Mouse (Mus musculus) mouse trophoblast stem cell (cell line): ENCODE measurements around the gene F12.

Experiments used
- in situ Hi-C, 2 experiments: fragments of 300-500 bp; cut with MseI, MboI; formaldehyde crosslinking; loops; 2 replicates in 1 of 2; 3 replicates in 1 of 2; pipeline ENCODE4 v1.15.1; 2025

F12 gene

DNA sequence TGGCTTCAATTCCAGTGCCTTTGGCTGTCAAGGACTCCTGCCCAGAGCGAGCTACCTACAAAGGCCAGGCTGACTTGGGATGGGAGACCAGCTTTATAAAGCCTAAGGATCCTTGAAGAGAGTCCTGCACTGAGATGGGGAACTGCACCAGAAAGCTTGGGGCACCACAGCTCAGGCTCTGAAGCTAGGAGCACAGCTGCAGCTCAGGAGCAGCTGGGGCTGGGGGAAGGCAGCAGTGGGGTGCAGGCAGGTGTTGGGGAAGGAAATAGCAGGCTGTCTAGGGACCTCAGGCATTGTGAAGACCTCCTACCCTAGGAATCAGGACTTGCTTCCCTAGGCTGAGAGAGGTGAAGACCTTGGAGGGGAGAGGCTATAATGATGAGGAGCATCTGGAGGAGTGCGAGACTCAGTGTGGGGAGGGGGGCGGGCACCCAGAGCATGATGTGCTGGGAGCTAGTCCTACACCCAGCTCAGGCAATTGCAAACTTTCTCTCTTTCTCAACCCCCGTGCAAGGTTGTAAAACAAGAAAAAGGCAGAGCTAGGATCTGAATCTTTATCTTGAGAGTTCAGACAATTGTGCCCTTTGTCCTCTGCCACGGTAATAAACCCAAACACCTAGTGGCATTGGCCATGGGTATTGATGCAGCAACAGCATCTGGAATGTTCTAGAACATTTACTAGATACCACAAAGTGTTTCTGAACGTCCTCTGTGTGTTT lies 52.2 kb downstream of the F12 start:
- in situ Hi-C loops: no loop called here

GRCm38 (mm10) chr13:55371740-55372139 lies 54.9 kb downstream of the F12 start:
- in situ Hi-C loops: no loop called here

- in situ Hi-C loops: no loop called here
These were observed 55.4 kb downstream of the F12 start for GRCm38 (mm10) chr13:55371007-55371681.

GRCm38 (mm10) chr13:55370234-55370633 lies 56.4 kb downstream of the F12 start:
- in situ Hi-C loops: no loop called here

- in situ Hi-C loops: no loop called here
These were observed 57.0 kb downstream of the F12 start, which contains the start of gene Rgs14 for GRCm38 (mm10) chr13:55369531-55370114. TSS of gene Rgs14 (plus strand) at chr13:55369732.

DNA sequence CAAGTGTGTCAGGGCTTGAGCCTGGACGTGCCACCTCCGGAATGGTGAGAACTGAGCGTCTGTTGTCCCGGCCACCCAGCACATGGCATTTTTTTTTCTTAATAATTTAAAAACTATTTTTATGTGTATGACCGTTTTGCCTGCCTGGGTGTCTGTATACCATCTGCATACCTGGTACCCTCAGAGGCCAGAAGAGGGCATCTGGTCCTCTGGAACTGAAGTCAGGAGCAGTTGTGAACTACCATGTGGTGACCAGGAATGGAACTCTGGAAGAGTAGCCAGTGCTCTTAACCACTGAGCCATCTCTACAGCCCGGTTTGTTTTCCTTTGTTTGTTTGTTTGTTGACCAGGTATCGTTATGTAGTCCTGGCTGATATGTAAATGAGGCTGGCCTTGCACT lies 58.2 kb downstream of the F12 start:
- in situ Hi-C loops: no loop called here
